Mouse (Mus musculus) bone marrow, adult 2 months (tissue): ENCODE data around the gene Clcnkb. TPM values are rescaled to one million over a fixed set of nuclear protein-coding genes. Genes with fewer than 3 reads are reported as not detected.

ENCODE experiments used
- H3K27ac ChIP-seq: fragments of 200-500 bp; 2 replicates; pipeline ENCODE4 v1.5.1; 2012; ENCODE audit warnings: low read depth, mild to moderate bottlenecking, control low read depth, inconsistent platforms, low read length; ENCODE audit not compliant: control insufficient read depth, poor library complexity, insufficient read depth
- H3K4me1 ChIP-seq: fragments of 200-500 bp; 2 replicates; pipeline ENCODE4 v1.6.1; 2011; ENCODE audit warnings: low read length; ENCODE audit not compliant: control insufficient read depth, insufficient read depth
- H3K4me3 ChIP-seq: fragments of 200-500 bp; replicated peaks from 2 replicates; pipeline ENCODE3; 2011; ENCODE audit warnings: mild to moderate bottlenecking, low read depth, low read length, control low read depth; ENCODE audit not compliant: control insufficient read depth
- CTCF ChIP-seq: fragments of 200-500 bp; IDR thresholded peaks from 2 replicates; pipeline ENCODE4 v1.5.1; 2011; ENCODE audit warnings: low read length, control low read depth; ENCODE audit not compliant: control insufficient read depth, insufficient read depth
- POLR2A ChIP-seq: fragments of 200-500 bp; IDR thresholded peaks from 2 replicates; pipeline ENCODE4 v1.6.1; 2011; ENCODE audit warnings: low read depth, mild to moderate bottlenecking, control low read depth, low read length, borderline replicate concordance; ENCODE audit not compliant: control insufficient read depth
- WGBS: fragments of 180-500 bp; shearing (Covaris S2); methylation state at CpG from one replicate; pipeline ENCODE4 v1.1.7; 2018; 5-methylcytosine and 5-hydroxymethylcytosine counted together
- polyA plus RNA-seq: library from polyadenylated mRNA; stranded (reverse); fragments of >200 nt; gene quantifications from 2 replicates; pipeline ENCODE4 v1.2.4, GENCODE M21; 2011; ENCODE audit warnings: low replicate concordance; ENCODE audit not compliant: missing spikeins, insufficient read depth, insufficient read length

Clcnkb gene
- polyA plus RNA-seq, 1 experiment, result not detected

GRCm38 (mm10) chr4:141422841-141423240 is 7.0 kb upstream of the Clcnkb start:
- no peak for TF ChIP-seq CTCF
- no peak for TF ChIP-seq POLR2A
- Histone ChIP-seq H3K4me3 (no peak overlapping the region), H3K4me1 (peaks cover 1% of the 10 kb centered on the region; the same call in 1 of the 2 replicates), H3K27ac (no peak overlapping the region)
- WGBS, result 83% methylated on average over 5 of the region's 5 CpGs

DNA sequence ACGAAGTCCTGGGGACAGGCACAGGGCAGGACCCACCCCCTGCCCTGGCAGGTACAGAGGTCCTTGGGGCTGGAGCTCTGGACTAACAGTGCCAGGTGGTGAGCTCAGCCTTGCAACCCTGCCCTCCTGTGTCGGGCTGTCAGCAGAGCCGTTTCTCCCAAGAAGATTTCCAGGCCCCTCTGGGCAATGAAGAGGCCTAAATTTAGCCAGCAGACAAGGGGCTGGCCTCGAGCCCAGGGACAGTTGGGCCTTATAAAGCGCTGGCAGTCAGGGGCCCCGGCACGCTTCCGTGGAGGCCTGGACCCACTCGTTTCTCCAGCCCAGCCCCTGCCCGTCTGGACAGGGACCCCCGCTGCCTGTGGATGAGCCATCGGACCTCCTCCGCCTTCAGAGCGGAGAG is 5.6 kb upstream of the Clcnkb start:
- peaks cover 1% of the 10 kb centered on the region; the same call in 1 of the 2 replicates for H3K4me1 ChIP-seq
- H3K4me3 ChIP-seq, result no peak overlapping the region
- H3K27ac ChIP-seq, result no peak overlapping the region
- no peak for TF ChIP-seq POLR2A
- 81% methylated on average over 14 of the region's 14 CpGs for WGBS

DNA sequence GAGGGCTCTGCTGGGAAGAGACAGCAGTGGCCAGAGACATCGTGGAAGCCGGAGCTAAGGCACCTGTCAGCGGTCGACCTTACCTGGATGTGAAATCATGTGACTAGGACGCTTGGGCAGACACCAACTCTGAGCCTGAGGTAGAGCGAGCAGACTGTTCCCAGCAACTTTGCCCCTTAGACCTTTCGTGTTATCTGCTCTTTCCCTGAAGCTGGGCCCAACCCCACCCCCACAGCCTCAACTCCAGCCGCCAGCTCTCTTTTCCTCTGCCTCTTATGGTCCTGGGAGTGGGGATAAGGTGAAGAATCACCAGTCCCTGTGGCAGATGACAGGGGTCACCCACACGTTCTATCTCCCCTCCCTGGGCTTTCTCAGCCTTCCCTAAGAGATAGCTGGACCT is 5.1 kb upstream of the Clcnkb start:
- H3K4me1 ChIP-seq, result peaks cover 1% of the 10 kb centered on the region; the same call in 1 of the 2 replicates
- WGBS, result 77% methylated on average over 9 of the region's 9 CpGs
- TF ChIP-seq POLR2A (no peak), CTCF (no peak)
- no peak overlapping the region for H3K4me3 ChIP-seq
- no peak overlapping the region for H3K27ac ChIP-seq

GRCm38 (mm10) chr4:141420192-141420829 is 4.5 kb upstream of the Clcnkb start, which contains the start of gene Hspb7:
Gene Hspb7 (plus strand): TSS chr4:141420779.
- peaks cover 1% of the 10 kb centered on the region; the same call in 1 of the 2 replicates for H3K4me1 ChIP-seq
- H3K4me3 ChIP-seq, result no peak within 1 kb of the TSS
- no peak for TF ChIP-seq POLR2A
- no peak for TF ChIP-seq CTCF
- no peak within 1 kb of the TSS for H3K27ac ChIP-seq
- WGBS, result 65% methylated on average over 9 of the region's 9 CpGs

GRCm38 (mm10) chr4:141419398-141420191 is 3.8 kb upstream of the Clcnkb start:
- H3K4me3 ChIP-seq, result no peak overlapping the region
- no peak for TF ChIP-seq POLR2A
- peak; percentile 0; the same call in 1 of the 2 replicates for TF ChIP-seq CTCF
- whole genome bisulfite sequencing, result 8% methylated on average over 27 of the region's 27 CpGs
- H3K4me1 ChIP-seq, result peaks cover 1% of the 10 kb centered on the region; the same call in 1 of the 2 replicates
- H3K27ac ChIP-seq, result no peak overlapping the region

GRCm38 (mm10) chr4:141411430-141411992 is 4.3 kb downstream of the Clcnkb start:
- Histone ChIP-seq H3K27ac (no peak overlapping the region), H3K4me3 (no peak overlapping the region), H3K4me1 (no peaks in the 10 kb centered on the region)
- WGBS, result 31% methylated on average over 22 of the region's 22 CpGs
- TF ChIP-seq CTCF (peak; percentile 42; the same call in 1 of the 2 replicates), POLR2A (0 out of 2 replicates have a peak, but pooled peaks have one; percentile 26)

GRCm38 (mm10) chr4:141408577-141408976 is 7.2 kb downstream of the Clcnkb start:
- H3K4me1 ChIP-seq, result no peaks in the 10 kb centered on the region
- H3K27ac ChIP-seq, result no peak overlapping the region
- H3K4me3 ChIP-seq, result no peak overlapping the region
- WGBS, result 76% methylated on average over 3 of the region's 3 CpGs
- no peak for TF ChIP-seq CTCF
- TF ChIP-seq POLR2A, result no peak

DNA sequence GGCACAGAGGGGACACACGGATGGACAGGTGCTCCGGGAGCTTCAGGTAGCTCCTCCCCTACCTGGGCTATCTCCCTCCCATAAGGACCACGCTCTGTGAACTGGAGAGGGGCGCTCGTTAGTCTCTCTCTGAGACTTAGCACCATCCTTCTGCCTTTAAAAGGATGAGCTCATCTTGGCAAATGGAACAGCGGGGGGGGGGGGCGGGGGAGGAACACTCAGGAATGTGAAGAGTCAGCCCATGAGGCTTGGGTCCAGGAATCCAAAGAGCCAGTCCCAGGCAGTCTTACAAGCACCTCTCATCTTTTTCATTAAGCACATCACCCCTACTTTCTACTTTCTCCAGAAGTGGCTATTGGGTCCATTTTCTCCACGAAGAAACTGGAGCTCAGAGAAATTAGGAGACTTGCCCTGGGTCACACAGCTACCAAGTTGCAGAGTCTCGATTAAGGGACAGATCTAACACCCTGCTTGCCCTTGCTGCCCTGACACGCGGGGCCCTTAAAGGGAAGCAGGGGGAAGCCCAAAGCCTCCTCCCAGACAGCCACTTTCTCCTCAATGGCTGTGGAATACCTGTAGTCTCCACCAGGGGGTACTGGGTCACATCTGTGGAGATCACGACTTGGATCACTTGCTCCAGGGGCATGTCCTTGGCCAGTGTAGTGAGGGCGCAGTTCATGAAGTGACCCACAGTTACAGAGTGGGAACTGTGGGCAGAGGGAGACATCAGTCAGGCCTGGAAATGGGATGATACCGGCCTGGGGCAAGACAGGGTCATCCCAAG is 9.1 kb downstream of the Clcnkb start:
- Histone ChIP-seq H3K4me3 (no peak overlapping the region), H3K27ac (no peak overlapping the region), H3K4me1 (no peaks in the 10 kb centered on the region)
- WGBS, result 46% methylated on average over 14 of the region's 14 CpGs
- TF ChIP-seq CTCF (peak; percentile 58), POLR2A (no peak)
